Mouse (Mus musculus) limb, embryonic 15.5 days (tissue): ENCODE measurements at regions not wholly inside any gene's neighbourhood (a gene's known extent, or its start where the extent isn't known, plus 50 kb on each side); places are given as distances from the start of the nearest gene placed in this dataset.

Experiments
- ATAC-seq: fragments of 200-750 bp; cut with Nextera tagmentation; 2 replicates; pipeline ENCODE4 v1.8.0; 2017; ENCODE audit warnings: low read depth, moderate TSS enrichment; ENCODE audit not compliant: insufficient number of reproducible peaks, low FRiP score, low TSS enrichment
- H3K27ac ChIP-seq: fragments of 300-500 bp; sonication (generic); 2 replicates; pipeline ENCODE4 v1.5.1; 2015; ENCODE audit warnings: moderate library complexity, mild to moderate bottlenecking, inconsistent platforms
- H3K27me3 ChIP-seq: fragments of 300-500 bp; sonication (generic); 2 replicates; pipeline ENCODE4 v1.6.1; 2015; ENCODE audit warnings: inconsistent platforms
- H3K36me3 ChIP-seq: fragments of 300-500 bp; sonication (generic); 2 replicates; pipeline ENCODE4 v1.6.1; 2015; ENCODE audit warnings: inconsistent platforms
- H3K4me1 ChIP-seq: fragments of 300-500 bp; sonication (generic); 2 replicates; pipeline ENCODE4 v1.6.1; 2015; ENCODE audit warnings: inconsistent platforms
- H3K4me2 ChIP-seq: fragments of 300-500 bp; sonication (generic); 2 replicates; pipeline ENCODE4 v1.6.1; 2015; ENCODE audit warnings: mild to moderate bottlenecking, inconsistent platforms
- H3K4me3 ChIP-seq: fragments of 300-500 bp; sonication (generic); 2 replicates; pipeline ENCODE4 v1.5.1; 2015; ENCODE audit warnings: mild to moderate bottlenecking, inconsistent platforms
- H3K9ac ChIP-seq: fragments of 300-500 bp; sonication (generic); 2 replicates; pipeline ENCODE4 v1.6.1; 2015; ENCODE audit warnings: inconsistent platforms
- H3K9me3 ChIP-seq: fragments of 300-500 bp; sonication (generic); 2 replicates; pipeline ENCODE4 v1.6.1; 2016; ENCODE audit warnings: inconsistent platforms
- WGBS: fragments of 180-500 bp; shearing (Covaris S2); methylation state at CpG from one replicate; pipeline ENCODE4 v1.1.7; 2015; 5-methylcytosine and 5-hydroxymethylcytosine counted together

GRCm38 (mm10) chr11:7010858-7011257, 52.4 kb upstream of the Adcy1 start:
- Histone ChIP-seq H3K9me3 (no peaks in the 10 kb centered on the region), H3K27ac (no peak overlapping the region), H3K9ac (no peak overlapping the region), H3K36me3 (no peaks in the 10 kb centered on the region), H3K27me3 (no peaks in the 10 kb centered on the region), H3K4me2 (no peak overlapping the region), H3K4me3 (no peak overlapping the region), H3K4me1 (no peaks in the 10 kb centered on the region)
- 66% methylated on average over 3 of the region's 3 CpGs for WGBS
- no peak for ATAC-seq

GRCm38 (mm10) chr11:6999329-6999728, 64.0 kb upstream of the Adcy1 start:
- Histone ChIP-seq H3K27me3 (no peaks in the 10 kb centered on the region), H3K36me3 (no peaks in the 10 kb centered on the region), H3K9me3 (no peaks in the 10 kb centered on the region), H3K27ac (no peak overlapping the region), H3K9ac (no peak overlapping the region), H3K4me3 (no peak overlapping the region), H3K4me1 (no peaks in the 10 kb centered on the region), H3K4me2 (no peak overlapping the region)
- no peak for ATAC-seq

- Histone ChIP-seq H3K4me3 (no peak overlapping the region), H3K9me3 (no peaks in the 10 kb centered on the region), H3K27ac (no peak overlapping the region), H3K4me1 (no peaks in the 10 kb centered on the region), H3K9ac (no peak overlapping the region), H3K36me3 (no peaks in the 10 kb centered on the region), H3K27me3 (no peaks in the 10 kb centered on the region), H3K4me2 (no peak overlapping the region)
- ATAC-seq = no peak
- WGBS = 64% methylated on average over 1 of the region's 1 CpGs
Observed at GRCm38 (mm10) chr11:6998810-6999209, 64.5 kb upstream of the Adcy1 start.

GRCm38 (mm10) chr11:6997508-6997907, 65.8 kb upstream of the Adcy1 start:
- H3K9ac ChIP-seq = no peak overlapping the region
- no peaks in the 10 kb centered on the region for H3K4me1 ChIP-seq
- H3K27me3 ChIP-seq = no peaks in the 10 kb centered on the region
- H3K27ac ChIP-seq = no peak overlapping the region
- no peak overlapping the region for H3K4me2 ChIP-seq
- no peak overlapping the region for H3K4me3 ChIP-seq
- H3K9me3 ChIP-seq = no peaks in the 10 kb centered on the region
- 74% methylated on average over 6 of the region's 6 CpGs for WGBS
- ATAC-seq = no peak
- H3K36me3 ChIP-seq = no peaks in the 10 kb centered on the region

GRCm38 (mm10) chr11:6993731-6994130, 69.6 kb upstream of the Adcy1 start:
- Histone ChIP-seq H3K27ac (no peak overlapping the region), H3K36me3 (no peaks in the 10 kb centered on the region), H3K4me2 (no peak overlapping the region), H3K4me1 (no peaks in the 10 kb centered on the region), H3K9me3 (no peaks in the 10 kb centered on the region), H3K9ac (no peak overlapping the region), H3K4me3 (no peak overlapping the region), H3K27me3 (no peaks in the 10 kb centered on the region)
- 94% methylated on average over 2 of the region's 2 CpGs for WGBS
- ATAC-seq = no peak

GRCm38 (mm10) chr11:6991626-6992025, 71.7 kb upstream of the Adcy1 start:
- H3K9me3 ChIP-seq = no peaks in the 10 kb centered on the region
- H3K4me3 ChIP-seq = no peak overlapping the region
- no peaks in the 10 kb centered on the region for H3K4me1 ChIP-seq
- H3K27me3 ChIP-seq = no peaks in the 10 kb centered on the region
- H3K4me2 ChIP-seq = no peak overlapping the region
- no peaks in the 10 kb centered on the region for H3K36me3 ChIP-seq
- H3K27ac ChIP-seq = no peak overlapping the region
- ATAC-seq = no peak
- whole genome bisulfite sequencing = 79% methylated on average over 5 of the region's 5 CpGs
- H3K9ac ChIP-seq = no peak overlapping the region

GRCm38 (mm10) chr11:6990711-6991110, 72.6 kb upstream of the Adcy1 start:
- H3K9me3 ChIP-seq = no peaks in the 10 kb centered on the region
- no peak overlapping the region for H3K9ac ChIP-seq
- H3K27me3 ChIP-seq = no peaks in the 10 kb centered on the region
- H3K4me3 ChIP-seq = no peak overlapping the region
- no peak overlapping the region for H3K27ac ChIP-seq
- H3K4me2 ChIP-seq = no peak overlapping the region
- 23% methylated on average over 3 of the region's 3 CpGs for WGBS
- no peaks in the 10 kb centered on the region for H3K36me3 ChIP-seq
- no peak for ATAC-seq
- H3K4me1 ChIP-seq = no peaks in the 10 kb centered on the region

- WGBS = 76% methylated on average over 8 of the region's 8 CpGs
- Histone ChIP-seq H3K36me3 (no peaks in the 10 kb centered on the region), H3K27me3 (no peaks in the 10 kb centered on the region), H3K9ac (no peak overlapping the region), H3K4me2 (no peak overlapping the region), H3K4me3 (no peak overlapping the region), H3K27ac (no peak overlapping the region), H3K4me1 (no peaks in the 10 kb centered on the region), H3K9me3 (no peaks in the 10 kb centered on the region)
- no peak for ATAC-seq
Observed at GRCm38 (mm10) chr11:6988884-6989824, 74.1 kb upstream of the Adcy1 start.

GRCm38 (mm10) chr11:6987995-6988394, 75.3 kb upstream of the Adcy1 start:
- Histone ChIP-seq H3K27me3 (no peaks in the 10 kb centered on the region), H3K36me3 (no peaks in the 10 kb centered on the region), H3K9me3 (no peaks in the 10 kb centered on the region), H3K4me3 (no peak overlapping the region), H3K9ac (no peak overlapping the region), H3K27ac (no peak overlapping the region), H3K4me2 (no peak overlapping the region), H3K4me1 (no peaks in the 10 kb centered on the region)
- ATAC-seq = no peak
- 45% methylated on average over 2 of the region's 2 CpGs for WGBS

- 88% methylated on average over 1 of the region's 1 CpGs for WGBS
- Histone ChIP-seq H3K9me3 (no peaks in the 10 kb centered on the region), H3K27ac (no peak overlapping the region), H3K36me3 (no peaks in the 10 kb centered on the region), H3K4me2 (no peak overlapping the region), H3K4me1 (no peaks in the 10 kb centered on the region), H3K27me3 (no peaks in the 10 kb centered on the region), H3K9ac (no peak overlapping the region), H3K4me3 (no peak overlapping the region)
- no peak for ATAC-seq
Observed at GRCm38 (mm10) chr11:6987105-6987504, 76.2 kb upstream of the Adcy1 start.

- Histone ChIP-seq H3K36me3 (no peaks in the 10 kb centered on the region), H3K9me3 (no peaks in the 10 kb centered on the region), H3K9ac (no peak overlapping the region), H3K4me2 (no peak overlapping the region), H3K27ac (no peak overlapping the region), H3K27me3 (no peaks in the 10 kb centered on the region), H3K4me1 (no peaks in the 10 kb centered on the region), H3K4me3 (no peak overlapping the region)
- no peak for ATAC-seq
- 88% methylated on average over 7 of the region's 7 CpGs for WGBS
Observed at GRCm38 (mm10) chr11:6982076-6982475, 81.2 kb upstream of the Adcy1 start.

GRCm38 (mm10) chr11:6979656-6980055, 83.6 kb upstream of the Adcy1 start:
- Histone ChIP-seq H3K4me1 (no peaks in the 10 kb centered on the region), H3K27ac (no peak overlapping the region), H3K36me3 (no peaks in the 10 kb centered on the region), H3K9ac (no peak overlapping the region), H3K4me3 (no peak overlapping the region), H3K9me3 (no peaks in the 10 kb centered on the region), H3K4me2 (no peak overlapping the region), H3K27me3 (no peaks in the 10 kb centered on the region)
- ATAC-seq = no peak
- WGBS = 82% methylated on average over 3 of the region's 3 CpGs

GRCm38 (mm10) chr11:6969196-6969595, 94.1 kb upstream of the Adcy1 start:
- Histone ChIP-seq H3K4me2 (no peak overlapping the region), H3K27ac (no peak overlapping the region), H3K9ac (no peak overlapping the region), H3K36me3 (no peaks in the 10 kb centered on the region), H3K4me1 (no peaks in the 10 kb centered on the region), H3K4me3 (no peak overlapping the region), H3K27me3 (no peaks in the 10 kb centered on the region), H3K9me3 (no peaks in the 10 kb centered on the region)
- ATAC-seq = no peak
- WGBS = 80% methylated on average over 1 of the region's 1 CpGs
